Mouse (Mus musculus): ENCODE data around the gene Tmem120b.

The Tmem120b gene

DNA sequence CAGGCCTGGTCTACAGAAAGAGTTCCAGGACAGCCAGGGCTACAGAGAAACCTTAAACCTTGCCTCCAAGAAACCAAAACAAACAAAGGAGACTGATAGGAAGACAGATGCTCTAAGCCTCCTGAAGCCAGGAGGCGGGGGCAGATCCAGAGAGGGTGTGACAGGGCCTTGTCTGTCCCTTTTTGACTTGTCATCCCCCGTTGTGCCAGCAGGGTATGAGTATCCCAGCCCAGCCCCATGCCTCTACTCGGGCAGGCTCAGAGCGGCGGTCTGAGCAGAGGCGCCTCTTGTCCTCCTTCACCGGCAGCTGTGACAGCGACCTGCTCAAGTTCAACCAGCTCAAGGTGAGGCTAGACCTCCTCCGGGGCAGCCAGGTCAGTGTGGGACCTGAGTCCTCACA is 94.7 kb downstream of the Tmem120b start:
- DNase-seq, result no peak

GRCm38 (mm10) chr5:123166437-123166836 is 98.2 kb downstream of the Tmem120b start:
- DNase-seq, result no peak

All from kidney, postnatal 14 days (tissue).